Mouse (Mus musculus): ENCODE results near the gene Aldh3a1.

- TF ChIP-seq CTCF (IDR thresholded peaks at IDR 0.05; ENCODE audit: extremely low read depth, insufficient read depth, insufficient read length, insufficient replicate concordance): no peak
- TF ChIP-seq POLR2A (IDR thresholded peaks at IDR 0.05; ENCODE audit: low read depth, low read length): no peak
Measured at GRCm38 (mm10) chr11:61197935-61198334, 9.4 kb upstream of the Aldh3a1 start.
